Mouse (Mus musculus): Measurements from ENCODE around the gene Rnf38.

GRCm38 (mm10) chr4:44159839-44160238 lies 73.8 kb downstream of the Rnf38 start:
- no peak for TF ChIP-seq TAL1 (IDR thresholded peaks at IDR 0.05; ENCODE audit: low read length)
- TF ChIP-seq GATA1 (IDR thresholded peaks at IDR 0.05; ENCODE audit: low read length) = no peak
